Mouse (Mus musculus) hindbrain, embryonic 15.5 days (tissue): ENCODE measurements around the gene Sgms1. TPM values are rescaled to one million over a fixed set of nuclear protein-coding genes. Genes with fewer than 3 reads are reported as not detected.
"Not testable (repeated sequence)": the region's sequence is repeated elsewhere in the genome, so short reads cannot be mapped to it uniquely, and the experiment has no call there.

Experiments
- ATAC-seq: fragments of 200-750 bp; cut with Nextera tagmentation; 2 replicates; pipeline ENCODE4 v1.8.0; 2017; ENCODE audit warnings: low read depth, moderate number of reproducible peaks, moderate TSS enrichment; ENCODE audit not compliant: low FRiP score
- H3K27ac ChIP-seq: fragments of 300-500 bp; sonication (generic); replicated peaks from 2 replicates; pipeline ENCODE4 v1.5.1; 2015; ENCODE audit warnings: mild to moderate bottlenecking, inconsistent platforms
- H3K27me3 ChIP-seq: fragments of 300-500 bp; sonication (generic); 2 replicates; pipeline ENCODE4 v1.6.1; 2015; ENCODE audit warnings: control low read depth, inconsistent platforms
- H3K36me3 ChIP-seq: fragments of 300-500 bp; sonication (generic); 2 replicates; pipeline ENCODE4 v1.6.1; 2015; ENCODE audit warnings: control low read depth, inconsistent platforms
- H3K4me1 ChIP-seq: fragments of 300-500 bp; sonication (generic); replicated peaks from 2 replicates; pipeline ENCODE4 v1.6.1; 2015; ENCODE audit warnings: control low read depth, inconsistent platforms
- H3K4me2 ChIP-seq: fragments of 300-500 bp; sonication (generic); 2 replicates; pipeline ENCODE4 v1.6.1; 2015; ENCODE audit warnings: moderate library complexity, mild to moderate bottlenecking, inconsistent platforms
- H3K4me3 ChIP-seq: fragments of 300-500 bp; sonication (generic); 2 replicates; pipeline ENCODE4 v1.5.1; 2015; ENCODE audit warnings: mild to moderate bottlenecking, inconsistent platforms
- H3K9ac ChIP-seq: fragments of 300-500 bp; sonication (generic); 2 replicates; pipeline ENCODE4 v1.6.1; 2015; ENCODE audit warnings: inconsistent platforms
- H3K9me3 ChIP-seq: fragments of 300-500 bp; sonication (generic); 2 replicates; pipeline ENCODE4 v1.6.1; 2016; ENCODE audit warnings: control low read depth, inconsistent platforms
- WGBS: fragments of 180-500 bp; shearing (Covaris S2); methylation state at CpG from one replicate; pipeline ENCODE4 v1.1.7; 2015; 5-methylcytosine and 5-hydroxymethylcytosine counted together
- polyA plus RNA-seq: library from polyadenylated mRNA; unstranded; fragments of >200 nt; fragmentation: Nextera tagmentation; extraction: Ambion mirVana; gene quantifications from 2 replicates; pipeline ENCODE4 v1.2.1, GENCODE M21; 2015

Gene Sgms1
- polyA plus RNA-seq, 1 experiment from 2014 or later = 21.7 TPM

DNA sequence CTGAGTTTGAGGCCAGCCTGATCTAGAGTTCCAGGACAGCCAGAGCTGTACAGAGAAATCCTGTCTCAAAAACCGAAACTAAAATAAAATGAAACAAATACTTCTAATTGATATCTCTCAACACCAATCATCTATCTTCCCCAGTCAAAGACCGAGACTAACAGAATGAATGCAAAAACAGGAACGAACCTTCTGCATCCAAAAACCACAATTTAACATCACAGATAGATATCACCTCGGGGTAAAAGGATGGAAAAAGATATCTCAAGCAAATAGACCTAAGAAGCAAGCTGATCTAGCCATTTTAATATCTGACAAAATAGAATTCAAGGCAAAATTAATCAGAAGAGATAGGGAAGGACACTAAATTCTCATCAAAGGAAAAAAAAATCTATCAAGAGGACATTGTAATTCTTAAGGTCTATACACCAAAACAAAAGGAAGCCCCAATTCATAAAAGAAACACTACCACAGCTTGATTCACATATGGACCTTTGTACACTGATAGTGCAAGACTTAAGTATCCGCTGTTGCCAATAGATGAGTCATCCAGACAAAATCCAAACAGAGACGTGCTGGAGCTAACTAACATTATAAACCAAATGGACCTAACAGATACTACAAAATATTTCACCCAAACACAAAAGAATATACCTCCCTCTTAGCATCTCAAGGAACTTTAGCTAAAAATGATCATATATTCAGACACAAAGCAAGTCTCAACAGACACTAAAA is 301.6 kb downstream of the Sgms1 start:
- no peaks in the 10 kb centered on the region for H3K9me3 ChIP-seq
- H3K27me3 ChIP-seq = no peaks in the 10 kb centered on the region
- no peak overlapping the region for H3K27ac ChIP-seq
- no peak overlapping the region for H3K4me2 ChIP-seq
- H3K9ac ChIP-seq = no peak overlapping the region
- no peak for ATAC-seq
- WGBS = 88% methylated on average over 6 of the region's 6 CpGs
- H3K4me3 ChIP-seq = no peak overlapping the region
- H3K36me3 ChIP-seq = no peaks in the 10 kb centered on the region
- H3K4me1 ChIP-seq = no peaks in the 10 kb centered on the region

DNA sequence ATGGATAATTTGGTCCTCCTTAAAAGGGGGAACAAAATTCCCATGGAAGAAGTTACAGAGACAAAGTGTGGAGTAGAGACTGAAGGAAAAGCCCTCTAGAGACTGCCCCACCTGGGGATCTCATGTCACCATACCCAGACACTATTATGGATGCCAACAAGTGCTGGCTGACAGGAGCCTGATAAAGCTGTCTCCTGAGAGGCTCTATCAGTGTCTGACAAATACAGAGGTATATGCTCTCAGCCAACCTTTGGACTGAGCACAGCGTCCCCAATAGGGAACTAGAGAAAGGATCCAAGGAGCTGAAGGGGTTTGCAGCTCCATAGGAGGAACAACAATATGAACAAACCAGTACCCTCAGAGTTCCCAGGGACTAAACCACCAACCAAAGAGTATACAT is 304.7 kb downstream of the Sgms1 start:
- WGBS = 96% methylated on average over 1 of the region's 1 CpGs
- ATAC-seq = not testable (repeated sequence)

More for the DNA sequence above, 304.7 kb downstream of the Sgms1 start:
- H3K4me1 ChIP-seq, H3K36me3 ChIP-seq, H3K9me3 ChIP-seq, H3K27ac ChIP-seq, H3K4me3 ChIP-seq, H3K9ac ChIP-seq, H3K27me3 ChIP-seq, H3K4me2 ChIP-seq: not testable (repeated sequence)

Other genes starting within 250 kb of the Sgms1 start
- gene Rpl9-ps6, start 76.9 kb upstream of the Sgms1 start, polyA plus RNA-seq = 51.3 and 60.0 TPM in 2 replicates
- 57.7 and 59.6 TPM in 2 replicates for gene Minpp1, start 96.1 kb upstream of the Sgms1 start, polyA plus RNA-seq
- 1.2 TPM in 2 replicates for gene Papss2, start 206.1 kb upstream of the Sgms1 start, polyA plus RNA-seq